Mouse (Mus musculus) testis, adult 2 months (tissue): ENCODE data around the gene Idi2.
"Not testable (repeated sequence)": the region's sequence is repeated elsewhere in the genome, so short reads cannot be mapped to it uniquely, and the experiment has no call there.

Experiments used
- CTCF ChIP-seq: fragments of 200-500 bp; IDR thresholded peaks from 2 replicates; pipeline ENCODE4 v1.5.1; 2012; ENCODE audit warnings: low read depth, mild to moderate bottlenecking, inconsistent platforms, low read length, moderate library complexity; ENCODE audit not compliant: control insufficient read depth, insufficient read depth, insufficient replicate concordance
- POLR2A ChIP-seq: fragments of 200-500 bp; IDR thresholded peaks from 2 replicates; pipeline ENCODE4 v1.6.1; 2012; ENCODE audit warnings: low read depth, mild to moderate bottlenecking, inconsistent platforms, low read length, moderate library complexity; ENCODE audit not compliant: control insufficient read depth

GRCm38 (mm10) chr13:8905986-8906385 lies 46.7 kb upstream of the Idi2 start:
- TF ChIP-seq CTCF, POLR2A: not testable (repeated sequence)
